Mouse (Mus musculus) layer of hippocampus, postnatal 36 days (tissue): ENCODE results near the gene Ccdc154. TPM values are rescaled to one million over a fixed set of nuclear protein-coding genes. Genes with fewer than 3 reads are reported as not detected.

ENCODE experiments used
- DNase-seq, 2 experiments: peaks; one replicate each; pipeline ENCODE4 v3.0.0; 2022
- total RNA-seq, 2 experiments: library from RNA; stranded (reverse); gene quantifications; 2 replicates each; pipeline ENCODE4 v1.2.3; 2021

The Ccdc154 gene
- total RNA-seq, 2 experiments from 2014 or later = 0.15 TPM

- DNase-seq = no peak
Measured at GRCm38 (mm10) chr17:25184961-25185360, 22.7 kb downstream of the Ccdc154 start.

- no peak for DNase-seq
Measured at GRCm38 (mm10) chr17:25187784-25188149, 25.5 kb downstream of the Ccdc154 start.

GRCm38 (mm10) chr17:25188150-25189031 is 26.1 kb downstream of the Ccdc154 start, which contains the start of gene Unkl:
Unkl (plus strand) TSS chr17:25188397.
- DNase-seq = peak; percentile 64 to 66

- no peak for DNase-seq
Measured at GRCm38 (mm10) chr17:25189091-25189490, 26.8 kb downstream of the Ccdc154 start.

- no peak for DNase-seq
Measured at GRCm38 (mm10) chr17:25202401-25202800, 40.1 kb downstream of the Ccdc154 start.

- DNase-seq = no peak
Measured at GRCm38 (mm10) chr17:25210006-25210405, 47.7 kb downstream of the Ccdc154 start.

- DNase-seq = no peak
Measured at GRCm38 (mm10) chr17:25210680-25211466, 48.6 kb downstream of the Ccdc154 start.

- DNase-seq = no peak
Measured at GRCm38 (mm10) chr17:25211705-25212104, 49.4 kb downstream of the Ccdc154 start.

GRCm38 (mm10) chr17:25215431-25215830 is 53.2 kb downstream of the Ccdc154 start:
- no peak for DNase-seq

- no peak for DNase-seq
Measured at GRCm38 (mm10) chr17:25218967-25219366, 56.7 kb downstream of the Ccdc154 start.

- DNase-seq = no peak
Measured at GRCm38 (mm10) chr17:25219492-25220295, 57.4 kb downstream of the Ccdc154 start.

GRCm38 (mm10) chr17:25220746-25221145 is 58.5 kb downstream of the Ccdc154 start:
- no peak for DNase-seq

Other genes starting within 250 kb of the Ccdc154 start
- 100 to 1,000 TPM; 384 to 406 TPM for gene Mapk8ip3, start 225.5 kb upstream of the Ccdc154 start, total RNA-seq
- gene Jpt2, start 201.8 kb upstream of the Ccdc154 start, total RNA-seq = 1 to 10 TPM; 5.5 to 6.3 TPM
- 10 to 100 TPM; 27.2 to 28.3 TPM for gene Cramp1l, start 146.7 kb upstream of the Ccdc154 start, total RNA-seq
- 10 to 100 TPM; 23.8 to 24.0 TPM for gene Ift140, start 146.4 kb upstream of the Ccdc154 start, total RNA-seq
- 1 to 10 TPM; 7.7 to 8.2 TPM for gene Tmem204, start 78.9 kb upstream of the Ccdc154 start, total RNA-seq
- gene Telo2, start 46.5 kb upstream of the Ccdc154 start, total RNA-seq = 10 to 100 TPM; 36.6 to 37.8 TPM
- gene Ptx4, start 41.7 kb upstream of the Ccdc154 start, total RNA-seq = 1 to 10 TPM; 2.3 to 2.5 TPM
- 10 to 100 TPM; 52.3 to 53.0 TPM for gene Clcn7, start 29.1 kb upstream of the Ccdc154 start, total RNA-seq
- gene Gm38655, start 13.0 kb downstream of the Ccdc154 start, total RNA-seq = not detected
- 10 to 100 TPM; 20.3 to 22.6 TPM for gene BC003965, start 22.1 kb downstream of the Ccdc154 start, total RNA-seq
- 10 to 100 TPM; 39.4 to 44.6 TPM for gene Unkl, start 25.9 kb downstream of the Ccdc154 start, total RNA-seq
- 10 to 100 TPM; 67.3 to 72.2 TPM for gene Gnptg, start 77.7 kb downstream of the Ccdc154 start, total RNA-seq
- gene Tsr3, start 77.7 kb downstream of the Ccdc154 start, total RNA-seq = 10 to 100 TPM; 23.5 to 25.5 TPM
- 1 to 10 TPM; 6.2 to 7.7 TPM for gene Baiap3, start 93.9 kb downstream of the Ccdc154 start, total RNA-seq
- gene Ube2i, start 112.2 kb downstream of the Ccdc154 start, total RNA-seq = 100 to 1,000 TPM; 234 to 241 TPM
- not detected for gene Prss34, start 135.9 kb downstream of the Ccdc154 start, total RNA-seq
- not detected for gene Prss28, start 146.2 kb downstream of the Ccdc154 start, total RNA-seq
- gene Prss29, start 156.2 kb downstream of the Ccdc154 start, total RNA-seq = not detected
- gene Tpsab1, start 183.1 kb downstream of the Ccdc154 start, total RNA-seq = under 1 TPM in 1 of 2 experiments, not detected in 1; 0.56 TPM
- gene Tpsb2, start 203.8 kb downstream of the Ccdc154 start, total RNA-seq = under 1 TPM in 1 of 2 experiments, not detected in 1; 0.96 TPM
- not detected for gene Tpsg1, start 206.8 kb downstream of the Ccdc154 start, total RNA-seq